Mouse (Mus musculus) cerebellum, adult 9-10 months (tissue): ENCODE measurements around the gene Gstt3.

ENCODE experiments used
- DNase-seq: peaks from one replicate; pipeline ENCODE4 v3.0.0; 2022

Gstt3 gene

GRCm38 (mm10) chr10:75780769-75781578, at the start of gene Gstt3, which contains the start of gene Gm20441:
Gene Gstt3 (minus strand): TSS chr10:75781414.
Gene Gm20441 (minus strand): TSS chr10:75780954.
- no peak for DNase-seq

- DNase-seq: no peak
Measured at GRCm38 (mm10) chr10:75830275-75830670, 49.1 kb upstream of the Gstt3 start.

- DNase-seq: no peak
Measured at GRCm38 (mm10) chr10:75829529-75830274, 48.5 kb upstream of the Gstt3 start.

GRCm38 (mm10) chr10:75828500-75828931, 47.3 kb upstream of the Gstt3 start:
- DNase-seq: peak; percentile 89

GRCm38 (mm10) chr10:75827668-75828360, 46.6 kb upstream of the Gstt3 start:
- peak; percentile 56 for DNase-seq

- DNase-seq: no peak
Measured at GRCm38 (mm10) chr10:75824530-75824929, 43.3 kb upstream of the Gstt3 start.

- DNase-seq: no peak
Measured at GRCm38 (mm10) chr10:75823782-75824181, 42.6 kb upstream of the Gstt3 start.

GRCm38 (mm10) chr10:75822443-75822842, 41.2 kb upstream of the Gstt3 start, which contains the start of gene Gstt4:
Gene Gstt4 (minus strand): TSS chr10:75822543.
- no peak for DNase-seq

- DNase-seq: no peak
Measured at GRCm38 (mm10) chr10:75819882-75820281, 38.7 kb upstream of the Gstt3 start.

- no peak for DNase-seq
Measured at GRCm38 (mm10) chr10:75818641-75819040, 37.4 kb upstream of the Gstt3 start.

GRCm38 (mm10) chr10:75804217-75804616, 23.0 kb upstream of the Gstt3 start:
- DNase-seq: no peak

- peak; percentile 82 for DNase-seq
Measured at GRCm38 (mm10) chr10:75798176-75798696, 17.0 kb upstream of the Gstt3 start, which contains the start of gene Gstt1. Gene Gstt1 (minus strand): TSS chr10:75798584.

GRCm38 (mm10) chr10:75797619-75798175, 16.5 kb upstream of the Gstt3 start:
- DNase-seq: peak; percentile 84

GRCm38 (mm10) chr10:75796731-75797516, 15.7 kb upstream of the Gstt3 start:
- DNase-seq: peak; percentile 53

GRCm38 (mm10) chr10:75794880-75795279, 13.7 kb upstream of the Gstt3 start:
- no peak for DNase-seq

GRCm38 (mm10) chr10:75790773-75791172, 9.6 kb upstream of the Gstt3 start:
- no peak for DNase-seq

- DNase-seq: no peak
Measured at GRCm38 (mm10) chr10:75789841-75790240, 8.6 kb upstream of the Gstt3 start.

GRCm38 (mm10) chr10:75789081-75789735, 8.0 kb upstream of the Gstt3 start:
- no peak for DNase-seq

- no peak for DNase-seq
Measured at GRCm38 (mm10) chr10:75788277-75788676, 7.1 kb upstream of the Gstt3 start.

- DNase-seq: no peak
Measured at GRCm38 (mm10) chr10:75785442-75785841, 4.2 kb upstream of the Gstt3 start.
